Comparison of ENCODE assay signal across 8 mouse cellular contexts in the genomic region with DNA sequence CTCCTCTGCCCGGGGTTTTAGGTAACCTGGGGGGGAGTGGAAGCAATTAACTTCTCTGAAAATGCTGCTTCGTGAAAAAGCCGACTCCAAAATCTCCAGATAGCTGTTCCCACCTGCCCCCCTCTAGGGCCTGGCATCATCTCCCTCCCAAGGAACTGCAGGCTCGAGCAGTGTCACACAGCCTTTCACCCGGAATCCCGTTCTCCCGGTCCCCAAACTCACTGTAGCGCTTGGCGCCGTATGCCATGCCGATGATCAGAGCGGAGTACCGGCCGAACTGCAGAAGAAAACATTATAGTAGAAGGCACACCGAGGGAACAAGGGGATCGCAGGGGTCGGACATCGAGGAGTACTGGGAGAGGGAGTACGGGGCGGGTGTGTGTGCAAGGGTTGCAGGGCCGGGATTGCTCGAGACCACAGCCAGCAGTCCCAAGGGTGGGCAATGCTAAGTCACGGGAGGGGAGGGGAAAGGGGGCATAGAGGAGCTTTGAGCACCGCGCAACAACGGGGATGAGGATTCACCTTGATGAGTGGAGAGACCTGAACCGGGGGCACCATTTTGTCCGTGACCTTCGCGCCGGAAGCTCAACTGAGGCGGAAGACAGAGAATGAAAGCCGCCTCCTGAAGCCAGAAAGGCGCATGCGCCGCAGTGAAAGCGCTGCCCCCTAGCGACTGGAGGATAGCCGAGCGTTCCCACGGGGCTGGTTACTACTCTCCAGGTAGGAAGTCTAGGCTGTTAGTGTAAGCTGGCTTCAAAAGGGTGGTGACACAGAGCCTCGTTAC. TPM values are rescaled to one million over a fixed set of nuclear protein-coding genes. Genes with fewer than 3 reads are reported as not detected.
A peak's percentile ranks its signal among the peaks of the same experiment; 100 is the strongest.
DNase-seq lines count a peak whose midpoint lies in the region; ATAC-seq lines count a peak whose summit lies in the region.

A gene (minus strand): TSS at position 645 of the 784 bp plus-strand sequence.

- H3K27me3 ChIP-seq in hindbrain, embryonic 11.5 days (ENCODE audit: control insufficient read depth, insufficient read depth, low read length) = no peaks in the 10 kb centered on the region

- peak within 1 kb of the TSS; percentile 94 for H3K4me3 ChIP-seq in hindbrain, embryonic 11.5 days (ENCODE audit: low read depth, low read length)

- peak; percentile 83 for ATAC-seq in hindbrain, embryonic 11.5 days (ENCODE audit: low FRiP score)

- peak within 1 kb of the TSS; percentile 59 for H3K4me2 ChIP-seq in hindbrain, embryonic 11.5 days (replicated peaks; ENCODE audit: low read depth, low read length)

- WGBS in hindbrain, embryonic 11.5 days = 1% methylated on average over 42 of the region's 42 CpGs

- DNase-seq in MN1 (ENCODE audit: low spot score) = peak; percentile 93
- peak; percentile 96 for DNase-seq in cerebellum, adult 9-10 months
- peak; percentile 88 to 98 for DNase-seq in frontal cortex, adult 2 months (ENCODE audit: extremely low spot score in 1 of 2, low spot score in 1 of 2)
- peak; percentile 95 for DNase-seq in hindbrain, embryonic 11.5 days (ENCODE audit: low spot score)
- DNase-seq in layer of hippocampus, postnatal 10 days (ENCODE audit: low spot score in 2 of 2) = peak; percentile 94 to 96
- peak; percentile 95 for DNase-seq in lung, postnatal 10 days
- DNase-seq in ovary, postnatal 36 days (ENCODE audit: low spot score) = peak; percentile 91
- DNase-seq in thymus, postnatal 25 days = peak; percentile 95

- no peak within 1 kb of the TSS for H3K27ac ChIP-seq in hindbrain, embryonic 11.5 days (ENCODE audit: low read depth, low read length)

- no peaks in the 10 kb centered on the region for H3K9me3 ChIP-seq in hindbrain, embryonic 11.5 days (ENCODE audit: control insufficient read depth, low read length)

- peak within 1 kb of the TSS; percentile 88 for H3K9ac ChIP-seq in hindbrain, embryonic 11.5 days (ENCODE audit: low read depth, low read length)

- 0 out of 2 replicates have a peak, but pooled peaks cover 2% of the 10 kb centered on the region for H3K36me3 ChIP-seq in hindbrain, embryonic 11.5 days (ENCODE audit: control insufficient read depth, insufficient read depth, low read length)

- H3K4me1 ChIP-seq in hindbrain, embryonic 11.5 days (replicated peaks; ENCODE audit: control insufficient read depth, insufficient read depth, low read length) = peaks cover 3% of the 10 kb centered on the region

RNA-seq across cellular contexts. Expression of the gene that starts here (rescaled TPM):
- 350 and 364 TPM in 2 replicates for polyA plus RNA-seq in frontal cortex, adult 2 months (2012; rRNA removed)
- polyA plus RNA-seq in hindbrain, embryonic 11.5 days (2014; fragmentation: Nextera tagmentation; extraction: Ambion mirVana) = 364 and 390 TPM in 2 replicates
- total RNA-seq in layer of hippocampus, postnatal 10 days (2021) = 100 to 1,000 TPM; 414 to 429 TPM
